Mouse (Mus musculus) kidney, adult 2 months (tissue): Measurements from ENCODE around the gene Dstyk. TPM values are rescaled to one million over a fixed set of nuclear protein-coding genes. Genes with fewer than 3 reads are reported as not detected.

Source experiments
- DNase-seq: peaks from one replicate; pipeline ENCODE4 v3.0.0; 2021
- H3K27ac ChIP-seq: fragments of 200-500 bp; 2 replicates; pipeline ENCODE4 v1.5.1; 2012; ENCODE audit warnings: low read depth, low read length, control low read depth, inconsistent platforms; ENCODE audit not compliant: insufficient read depth
- H3K27me3 ChIP-seq: fragments of 200-500 bp; replicated peaks from 2 replicates; pipeline ENCODE4 v1.6.1; 2012; ENCODE audit warnings: mild to moderate bottlenecking, moderate library complexity, low read length, inconsistent platforms; ENCODE audit not compliant: control insufficient read depth, insufficient read depth
- H3K36me3 ChIP-seq: fragments of 200-500 bp; 2 replicates; pipeline ENCODE4 v1.6.1; 2012; ENCODE audit warnings: mild to moderate bottlenecking, moderate library complexity, low read length, inconsistent platforms; ENCODE audit not compliant: control insufficient read depth, insufficient read depth
- H3K4me1 ChIP-seq: fragments of 200-500 bp; 2 replicates; pipeline ENCODE4 v1.6.1; 2011; ENCODE audit warnings: low read length; ENCODE audit not compliant: control insufficient read depth, insufficient read depth
- H3K4me3 ChIP-seq: fragments of 200-500 bp; 2 replicates; pipeline ENCODE4 v1.5.1; 2011; ENCODE audit warnings: mild to moderate bottlenecking, low read depth, low read length, control low read depth; ENCODE audit not compliant: insufficient read depth
- CTCF ChIP-seq: fragments of 200-500 bp; conservative IDR thresholded peaks from 2 replicates; pipeline ENCODE4 v1.5.1; 2011; ENCODE audit warnings: low read depth, mild to moderate bottlenecking, control low read depth, low read length, moderate library complexity, mixed read lengths; ENCODE audit not compliant: insufficient read depth, insufficient read length
- POLR2A ChIP-seq: fragments of 200-500 bp; IDR thresholded peaks from one replicate; pipeline ENCODE4 v1.6.1; 2011; ENCODE audit warnings: low read depth, low read length, control low read depth
- WGBS: fragments of 180-500 bp; shearing (Covaris S2); methylation state at CpG from one replicate; pipeline ENCODE4 v1.1.7; 2018; 5-methylcytosine and 5-hydroxymethylcytosine counted together
- polyA plus RNA-seq: library from polyadenylated mRNA; depleted of rRNA; stranded (reverse); fragments of >200 nt; gene quantifications from 2 replicates; pipeline ENCODE4 v1.2.3, GENCODE M21; 2012

Gene Dstyk
- polyA plus RNA-seq, 1 experiment, result 13.0 TPM

DNA sequence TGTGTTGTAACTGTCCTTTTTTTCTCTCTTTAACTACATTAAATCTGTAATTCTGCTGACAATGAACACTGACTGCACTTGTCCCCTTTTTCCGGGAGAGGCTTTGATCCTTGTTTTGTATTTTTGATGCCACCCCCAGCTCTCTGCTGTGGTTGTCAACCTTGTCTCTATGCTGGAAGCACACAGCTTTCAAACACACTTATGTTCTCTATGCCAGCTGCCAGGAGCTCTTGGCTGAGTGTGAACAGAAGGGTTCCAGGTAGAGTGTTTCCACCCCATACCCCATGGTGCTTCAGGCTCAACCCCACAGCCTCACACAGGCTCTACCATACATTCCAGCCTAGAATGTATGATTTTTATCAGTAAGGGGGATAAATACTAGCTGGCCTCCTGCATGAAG lies 57.1 kb downstream of the Dstyk start:
- H3K36me3 ChIP-seq, result no peaks in the 10 kb centered on the region
- no peak overlapping the region for H3K27ac ChIP-seq
- 92% methylated on average over 1 of the region's 1 CpGs for WGBS
- peaks cover 9% of the 10 kb centered on the region; the same call in 1 of the 2 replicates for H3K4me1 ChIP-seq
- DNase-seq, result no peak
- TF ChIP-seq POLR2A (no peak), CTCF (no peak)
- H3K27me3 ChIP-seq, result no peaks in the 10 kb centered on the region
- H3K4me3 ChIP-seq, result no peak overlapping the region

DNA sequence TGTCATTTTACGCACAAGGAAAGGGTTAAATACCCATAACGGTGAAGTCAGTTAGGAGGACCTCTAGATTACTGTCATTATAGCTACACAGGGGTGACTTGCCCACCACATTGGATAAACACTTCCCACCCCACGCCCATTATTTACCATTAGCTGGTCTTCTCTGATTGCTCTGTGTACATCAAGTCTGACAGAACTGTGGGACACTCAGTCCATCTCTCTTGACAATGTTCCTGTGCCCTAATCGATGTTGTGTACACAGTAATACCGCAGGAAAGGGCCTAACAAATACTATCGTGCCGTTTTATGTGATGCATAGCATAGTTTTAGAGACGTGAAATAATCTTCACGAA lies 59.2 kb downstream of the Dstyk start:
- peak overlapping the region; percentile 94 for H3K4me3 ChIP-seq
- H3K27ac ChIP-seq, result peak overlapping the region; percentile 41
- DNase-seq, result no peak
- H3K4me1 ChIP-seq, result peaks cover 9% of the 10 kb centered on the region; the same call in 1 of the 2 replicates
- H3K27me3 ChIP-seq, result no peaks in the 10 kb centered on the region
- no peak for TF ChIP-seq POLR2A
- no peak for TF ChIP-seq CTCF
- 4% methylated on average over 9 of the region's 9 CpGs for WGBS
- no peaks in the 10 kb centered on the region for H3K36me3 ChIP-seq

DNA sequence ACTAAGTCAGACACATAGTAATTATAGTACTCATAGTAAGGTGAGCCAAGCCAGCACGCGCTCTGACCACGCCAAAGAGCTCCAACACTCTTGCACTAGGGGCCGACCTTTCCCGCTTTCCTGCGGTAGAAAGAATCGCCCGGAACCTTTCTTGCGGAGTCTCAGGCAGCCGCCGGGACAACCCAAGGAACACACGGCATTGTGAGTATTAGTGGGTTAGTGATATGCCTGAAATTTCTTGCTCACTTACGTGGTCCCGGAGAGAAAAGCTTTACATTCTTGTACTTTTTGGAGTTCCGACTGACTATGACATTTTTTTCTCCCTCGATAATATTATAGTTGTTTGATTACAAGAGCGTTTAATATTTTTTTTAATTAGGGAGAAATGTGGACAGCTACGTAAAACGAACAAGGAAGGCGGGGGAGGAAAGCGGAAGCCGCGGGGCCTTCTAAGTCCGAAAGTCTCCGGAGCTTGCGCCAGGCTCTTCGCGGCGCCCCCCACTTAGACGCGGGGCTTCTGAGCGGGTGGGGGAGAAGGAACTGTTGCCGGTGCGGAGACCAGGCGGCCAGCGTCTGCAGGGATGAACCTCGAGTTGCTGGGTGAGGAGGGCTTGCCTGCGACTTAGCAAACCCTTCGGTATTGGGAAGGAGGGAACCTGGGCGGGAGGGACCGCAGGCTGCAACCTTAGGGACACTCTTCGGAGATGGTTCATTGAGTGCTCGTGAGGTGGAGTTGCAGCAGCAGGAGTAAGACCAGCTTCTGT lies 59.8 kb downstream of the Dstyk start, which contains the start of gene Rbbp5:
Gene Rbbp5 (plus strand): TSS at position 438 of the 764 bp plus-strand sequence.
- 0 out of 2 replicates have a peak, but pooled peaks have one; percentile 9 for TF ChIP-seq CTCF
- no peak for TF ChIP-seq POLR2A
- Histone ChIP-seq H3K36me3 (no peaks in the 10 kb centered on the region), H3K4me3 (peak within 1 kb of the TSS; percentile 94), H3K4me1 (peaks cover 9% of the 10 kb centered on the region; the same call in 1 of the 2 replicates), H3K27ac (peak within 1 kb of the TSS; percentile 79), H3K27me3 (no peaks in the 10 kb centered on the region)
- DNase-seq, result peak; percentile 93
- under 1% methylated on average over 43 of the region's 43 CpGs for WGBS

DNA sequence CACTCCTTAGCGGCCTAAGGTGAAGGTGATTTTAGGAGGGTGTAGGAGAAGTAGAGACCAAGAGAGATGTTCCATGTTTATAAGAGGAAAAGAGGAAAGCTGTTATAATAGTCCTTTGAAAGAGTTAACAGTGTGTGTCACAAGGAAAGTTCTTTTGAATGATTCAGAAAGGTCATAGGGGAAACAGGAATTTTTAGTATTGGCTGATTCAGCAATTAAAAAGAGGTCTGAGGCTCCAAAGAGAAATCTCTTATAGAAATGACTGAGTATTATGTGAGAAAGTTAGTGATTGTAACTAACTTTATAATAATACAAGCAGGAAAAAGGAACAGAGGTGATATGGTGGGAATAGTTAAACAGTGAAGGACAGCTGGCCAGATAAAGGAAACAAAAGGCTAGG lies 62.1 kb downstream of the Dstyk start:
- Histone ChIP-seq H3K4me1 (peaks cover 9% of the 10 kb centered on the region; the same call in 1 of the 2 replicates), H3K4me3 (no peak overlapping the region), H3K27ac (no peak overlapping the region), H3K36me3 (no peaks in the 10 kb centered on the region), H3K27me3 (no peaks in the 10 kb centered on the region)
- DNase-seq, result no peak
- 76% methylated on average over 1 of the region's 1 CpGs for WGBS
- no peak for TF ChIP-seq POLR2A
- no peak for TF ChIP-seq CTCF

DNA sequence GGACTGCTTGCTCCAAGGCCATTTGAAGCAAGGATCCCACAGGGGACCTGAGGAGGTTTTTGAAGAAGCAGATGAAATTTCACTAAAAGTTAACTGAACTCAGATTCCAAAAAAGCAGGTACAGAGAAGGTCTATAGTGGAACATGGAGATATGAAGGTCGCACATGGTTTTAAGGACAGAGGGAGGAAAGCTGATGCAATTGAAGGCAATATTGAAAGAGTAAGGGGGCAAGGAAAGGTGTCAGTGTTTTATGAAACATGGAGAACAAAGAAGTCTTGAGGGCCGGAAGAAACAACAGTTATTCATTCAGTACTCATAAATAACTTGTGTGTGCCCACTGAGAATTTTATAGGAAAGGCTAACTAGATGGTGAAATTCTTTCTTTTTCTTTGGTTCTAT lies 64.3 kb downstream of the Dstyk start:
- no peak for DNase-seq
- no peaks in the 10 kb centered on the region for H3K27me3 ChIP-seq
- WGBS, result 81% methylated on average over 2 of the region's 2 CpGs
- no peak overlapping the region for H3K27ac ChIP-seq
- H3K4me3 ChIP-seq, result no peak overlapping the region
- peaks cover 6% of the 10 kb centered on the region; the same call in 1 of the 2 replicates for H3K4me1 ChIP-seq
- H3K36me3 ChIP-seq, result no peaks in the 10 kb centered on the region; the same call in 1 of the 2 replicates
- TF ChIP-seq CTCF, result no peak
- TF ChIP-seq POLR2A, result no peak

DNA sequence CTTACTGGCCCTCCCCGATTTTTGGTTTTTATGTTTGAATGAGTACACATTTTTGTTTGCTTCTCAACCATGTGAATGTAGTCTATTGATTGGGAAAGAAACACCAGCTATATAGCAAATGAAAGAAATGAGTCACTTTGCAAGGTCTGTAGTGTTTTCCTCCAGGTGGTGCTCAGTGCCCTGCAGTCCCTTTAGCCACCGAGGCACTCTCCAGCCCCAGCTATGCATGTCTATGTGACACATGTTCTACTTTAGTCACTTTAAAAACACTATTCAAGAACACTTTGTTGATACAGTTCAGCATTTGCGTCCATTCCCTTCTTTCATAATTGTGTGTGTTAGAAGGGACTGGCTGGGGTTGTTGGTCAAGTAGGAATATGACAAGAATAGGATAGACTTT lies 65.9 kb downstream of the Dstyk start:
- Histone ChIP-seq H3K27ac (no peak overlapping the region), H3K36me3 (no peaks in the 10 kb centered on the region; the same call in 1 of the 2 replicates), H3K4me3 (no peak overlapping the region), H3K27me3 (no peaks in the 10 kb centered on the region), H3K4me1 (peaks cover 2% of the 10 kb centered on the region; the same call in 1 of the 2 replicates)
- 82% methylated on average over 3 of the region's 3 CpGs for WGBS
- no peak for DNase-seq
- no peak for TF ChIP-seq POLR2A
- no peak for TF ChIP-seq CTCF

DNA sequence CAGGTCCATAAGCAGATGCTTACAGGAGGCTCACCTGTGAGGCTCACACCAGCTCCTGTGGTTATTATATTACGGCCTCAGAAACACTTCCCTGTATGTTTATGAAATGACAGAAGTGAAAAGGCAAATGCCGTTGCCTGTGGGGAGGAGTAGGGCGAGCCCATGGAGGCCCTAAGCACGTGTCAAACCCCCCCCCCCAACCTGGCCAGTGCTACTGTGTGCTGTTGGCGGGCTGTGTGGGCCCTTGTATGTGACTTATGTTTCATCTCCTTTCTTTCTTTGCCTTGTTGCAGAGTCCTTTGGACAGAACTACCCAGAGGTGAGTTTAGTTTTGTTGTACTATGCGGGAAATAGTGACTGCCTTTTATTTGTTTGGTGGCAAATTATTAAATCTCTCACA lies 66.4 kb downstream of the Dstyk start:
- no peak overlapping the region for H3K4me3 ChIP-seq
- no peaks in the 10 kb centered on the region; the same call in 1 of the 2 replicates for H3K36me3 ChIP-seq
- no peaks in the 10 kb centered on the region for H3K4me1 ChIP-seq
- WGBS, result 79% methylated on average over 6 of the region's 6 CpGs
- no peak overlapping the region for H3K27ac ChIP-seq
- TF ChIP-seq POLR2A (no peak), CTCF (no peak)
- no peak for DNase-seq
- no peaks in the 10 kb centered on the region for H3K27me3 ChIP-seq
